Mouse (Mus musculus) naive thymus-derived CD4-positive, alpha-beta T cell, adult 5 months (primary cell): ENCODE results near the gene Mill1. TPM values are rescaled to one million over a fixed set of nuclear protein-coding genes. Genes with fewer than 3 reads are reported as not detected.

Experiments
- polyA plus RNA-seq: library from polyadenylated mRNA; unstranded; fragments of 100-300 nt; shearing (Covaris generic); gene quantifications from one replicate; pipeline ENCODE4 v1.2.1, GENCODE M21; 2017

Gene Mill1
- not detected for polyA plus RNA-seq

DNA sequence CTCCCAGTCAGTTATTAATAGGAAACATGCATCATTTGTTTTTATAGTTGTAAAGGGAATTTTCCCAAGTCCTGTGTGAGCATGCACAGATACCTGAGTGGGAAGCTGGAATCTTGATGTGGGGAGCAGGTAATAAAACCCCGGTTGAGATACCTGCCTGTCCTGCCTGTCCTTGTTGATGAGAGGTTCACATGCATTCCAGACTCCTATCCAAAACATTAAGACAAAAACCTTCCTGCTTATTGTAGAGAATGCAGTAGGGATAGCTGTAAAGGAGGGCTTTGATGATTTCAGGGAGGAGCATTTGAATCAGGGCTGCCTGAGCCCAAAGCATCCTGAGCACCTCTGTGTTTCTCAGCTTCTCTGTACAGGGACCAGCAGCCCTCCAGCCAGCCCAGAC is at the start of gene Mill1:
Gene Mill1, plus strand, starts transcription at position 301 of the 400 bp plus-strand sequence.

Other genes starting within 250 kb of the Mill1 start
- not detected for gene Ceacam13, start 235.5 kb upstream of the Mill1 start, polyA plus RNA-seq
- gene Ceacam12, start 179.4 kb upstream of the Mill1 start, polyA plus RNA-seq = not detected
- not detected for gene Igfl3, start 68.9 kb upstream of the Mill1 start, polyA plus RNA-seq
- gene Psg18, start 109.7 kb downstream of the Mill1 start, polyA plus RNA-seq = not detected
- not detected for gene Psg28, start 186.7 kb downstream of the Mill1 start, polyA plus RNA-seq
- not detected for gene Psg26, start 238.8 kb downstream of the Mill1 start, polyA plus RNA-seq